Mouse (Mus musculus) kidney, adult 18-20 months (tissue): ENCODE measurements around the gene Mettl23.
A peak's percentile ranks its signal among the peaks of the same experiment; 100 is the strongest.
"Not testable (repeated sequence)": the region's sequence is repeated elsewhere in the genome, so short reads cannot be mapped to it uniquely, and the experiment has no call there.

Source experiments
- DNase-seq: peaks from one replicate; pipeline ENCODE4 v3.0.0; 2021

Gene Mettl23

DNA sequence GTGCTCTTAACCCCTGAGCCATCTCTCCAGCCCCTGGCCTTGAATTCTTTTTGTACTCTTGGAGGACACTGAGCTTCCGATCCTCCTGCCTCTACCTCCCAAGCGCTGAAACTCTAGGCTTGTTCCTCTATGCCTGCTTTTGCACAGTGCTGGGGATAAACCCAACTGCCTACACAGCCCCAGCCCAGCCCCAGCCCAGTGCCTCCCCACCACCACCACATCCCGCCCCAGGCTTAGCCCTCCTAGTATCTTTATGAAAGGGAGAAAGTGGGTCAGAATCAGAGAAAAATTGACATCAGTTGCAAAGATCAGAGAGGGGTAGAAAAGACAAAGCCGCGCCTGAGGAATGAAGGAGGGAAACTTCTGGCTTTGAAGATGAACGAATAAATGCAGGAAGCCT, 41.0 kb downstream of the Mettl23 start:
- DNase-seq: no peak

DNA sequence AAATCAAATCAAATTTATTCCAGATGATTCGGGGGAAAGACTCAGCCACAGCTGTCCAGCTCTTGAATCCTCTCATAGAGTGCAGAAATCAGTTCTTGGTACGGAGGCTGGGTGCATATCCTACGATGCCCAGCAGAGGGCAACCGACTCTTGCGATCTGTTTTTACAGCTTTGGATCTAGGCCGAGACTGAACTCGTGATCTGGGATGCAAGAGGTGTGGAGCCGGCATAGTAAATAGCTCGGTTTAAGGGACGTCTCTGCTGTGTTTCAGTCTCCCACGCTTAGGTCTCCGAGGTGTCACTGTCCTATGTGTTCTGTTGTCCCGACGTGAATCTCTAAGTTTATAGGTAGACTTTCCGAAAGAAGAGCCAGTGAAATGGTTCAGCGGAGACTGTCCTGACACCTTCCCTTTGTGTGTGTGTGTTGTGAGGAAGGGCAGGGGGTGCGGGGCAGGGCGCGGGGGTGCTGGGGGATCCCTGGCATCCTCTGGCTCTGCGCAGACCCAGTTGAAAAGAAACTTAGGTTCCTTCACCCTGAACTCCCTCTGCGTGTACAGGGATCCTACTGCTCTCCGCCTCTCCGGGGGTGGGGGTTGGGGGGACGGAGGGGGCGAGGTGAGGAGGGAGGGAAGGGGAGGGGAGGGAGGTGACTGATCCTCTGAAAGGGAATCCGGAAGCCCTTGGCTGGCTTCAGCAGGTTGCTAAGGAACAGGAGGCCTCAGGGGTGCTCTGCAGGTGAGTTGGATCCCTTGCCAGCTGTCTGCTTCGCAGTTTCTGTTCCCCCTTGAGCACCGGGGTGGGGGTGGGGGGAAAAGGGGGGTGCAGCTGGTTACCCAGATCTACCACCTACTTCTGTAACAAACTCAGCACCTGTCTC, 42.4 kb downstream of the Mettl23 start:
- peak; percentile 85 for DNase-seq

GRCm38 (mm10) chr11:116887136-116887535, 44.1 kb downstream of the Mettl23 start:
- DNase-seq: no peak

GRCm38 (mm10) chr11:116893532-116894442, 50.7 kb downstream of the Mettl23 start:
- no peak for DNase-seq

GRCm38 (mm10) chr11:116895402-116895801, 52.3 kb downstream of the Mettl23 start:
- no peak for DNase-seq

DNA sequence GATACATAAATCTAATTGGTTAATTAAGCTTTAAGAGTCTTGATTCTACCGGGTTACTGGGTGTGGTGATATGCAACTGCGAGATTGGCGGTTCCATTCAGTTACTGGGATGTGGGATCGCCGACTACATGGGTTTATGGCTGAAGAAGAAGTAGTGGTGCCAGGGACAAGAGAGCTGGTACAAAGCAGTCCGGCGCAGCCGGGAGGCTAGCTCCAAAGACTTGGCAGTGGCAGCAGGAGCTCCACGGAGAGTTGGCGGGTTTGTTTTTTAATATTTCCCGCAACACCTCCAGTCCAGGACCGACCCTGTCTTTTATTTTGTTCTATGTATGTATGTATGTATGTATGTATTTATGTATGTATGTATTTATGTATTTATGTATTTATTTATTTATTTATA, 56.2 kb downstream of the Mettl23 start:
- DNase-seq: no peak

DNA sequence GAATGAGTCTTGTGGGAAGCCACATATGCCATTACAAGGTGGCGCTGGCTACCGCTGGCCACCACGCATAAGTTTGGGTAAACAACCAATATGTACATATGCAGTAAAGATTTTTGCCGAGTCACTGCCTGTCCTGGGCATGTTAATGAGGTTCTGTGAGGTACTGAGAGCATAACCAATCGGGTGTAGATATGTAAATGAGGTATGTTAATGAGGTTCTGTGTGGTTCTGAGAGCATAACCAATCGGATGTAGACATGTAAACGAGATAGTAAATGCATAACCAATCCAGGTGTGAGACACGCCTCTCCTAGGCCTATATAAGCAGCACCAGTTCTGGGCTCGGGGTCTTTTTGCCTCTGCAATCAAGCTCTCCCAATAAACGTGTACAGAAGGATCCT, 59.5 kb downstream of the Mettl23 start:
- DNase-seq: not testable (repeated sequence)
